In genomic region chr2:53125998-53126397, GRCm38 (mm10) we compare ENCODE assay signal across 12 mouse cellular contexts.
A peak's percentile ranks its signal among the peaks of the same experiment; 100 is the strongest.
DNase-seq lines count a peak whose midpoint lies in the region; ATAC-seq and TF ChIP-seq lines count a peak whose summit lies in the region.
"Had no signal": no experiment of that assay in that cellular context is flagged by ENCODE, and none has a peak within 500 bp of the region (broad histone marks: within the 10 kb centered on the region; RNA-seq: fewer than 3 reads in every experiment).

No protein-coding gene starts in this region.

- H3K4me2 ChIP-seq in heart, postnatal 0 days (ENCODE audit: low read depth, low read length), result no peak overlapping the region
- no peak overlapping the region for H3K4me2 ChIP-seq in midbrain, postnatal 0 days (ENCODE audit: low read depth, low read length, poor library complexity, severe bottlenecking)
- no peak overlapping the region for H3K4me2 ChIP-seq in midbrain, embryonic 11.5 days
- H3K4me2 ChIP-seq in neural tube, embryonic 15.5 days, result no peak overlapping the region
- H3K4me2 ChIP-seq: embryonic facial prominence, embryonic 13.5 days; stomach, embryonic 15.5 days had no signal

- no peaks in the 10 kb centered on the region for H3K9me3 ChIP-seq in heart, postnatal 0 days (replicated peaks; ENCODE audit: control insufficient read depth, low read length)
- no peaks in the 10 kb centered on the region for H3K9me3 ChIP-seq in midbrain, postnatal 0 days (ENCODE audit: low read length)
- no peaks in the 10 kb centered on the region for H3K9me3 ChIP-seq in midbrain, embryonic 11.5 days (ENCODE audit: control insufficient read depth, low read length)
- no peaks in the 10 kb centered on the region for H3K9me3 ChIP-seq in neural tube, embryonic 15.5 days (replicated peaks)
- H3K9me3 ChIP-seq: embryonic facial prominence, embryonic 13.5 days; stomach, embryonic 15.5 days had no signal

- H3K9ac ChIP-seq in heart, postnatal 0 days (replicated peaks; ENCODE audit: low read depth, low read length), result no peak overlapping the region
- no peak overlapping the region for H3K9ac ChIP-seq in midbrain, postnatal 0 days (replicated peaks; ENCODE audit: low read length, poor library complexity, severe bottlenecking)
- no peak overlapping the region for H3K9ac ChIP-seq in midbrain, embryonic 11.5 days (ENCODE audit: low read length)
- no peak overlapping the region for H3K9ac ChIP-seq in neural tube, embryonic 15.5 days (replicated peaks)
- H3K9ac ChIP-seq: embryonic facial prominence, embryonic 13.5 days; liver, embryonic 14.5 days; stomach, embryonic 15.5 days had no signal

- no peaks in the 10 kb centered on the region for H3K27me3 ChIP-seq in heart, postnatal 0 days (ENCODE audit: control insufficient read depth, insufficient read depth, low read length)
- no peaks in the 10 kb centered on the region for H3K27me3 ChIP-seq in midbrain, postnatal 0 days (ENCODE audit: insufficient read depth, low read length)
- no peaks in the 10 kb centered on the region for H3K27me3 ChIP-seq in midbrain, embryonic 11.5 days (ENCODE audit: control insufficient read depth, insufficient read depth, low read length)
- H3K27me3 ChIP-seq in neural tube, embryonic 15.5 days (replicated peaks), result no peaks in the 10 kb centered on the region
- H3K27me3 ChIP-seq: embryonic facial prominence, embryonic 13.5 days; stomach, embryonic 15.5 days had no signal

- no peaks in the 10 kb centered on the region for H3K4me1 ChIP-seq in heart, postnatal 0 days (ENCODE audit: control insufficient read depth, insufficient read depth)
- H3K4me1 ChIP-seq in midbrain, postnatal 0 days (ENCODE audit: insufficient read depth, low read length), result no peaks in the 10 kb centered on the region
- no peaks in the 10 kb centered on the region for H3K4me1 ChIP-seq in midbrain, embryonic 11.5 days (ENCODE audit: control insufficient read depth, insufficient read depth, low read length)
- H3K4me1 ChIP-seq in neural tube, embryonic 15.5 days, result no peaks in the 10 kb centered on the region
- H3K4me1 ChIP-seq: embryonic facial prominence, embryonic 13.5 days; stomach, embryonic 15.5 days had no signal

- DNase-seq in heart, postnatal 0 days (ENCODE audit: low spot score), result no peak
- no peak for DNase-seq in heart, postnatal 14 days
- peak; percentile 35 for DNase-seq in midbrain, postnatal 0 days (ENCODE audit: low spot score)
- no peak for DNase-seq in midbrain, embryonic 11.5 days (ENCODE audit: low spot score, missing footprints)
- peak; percentile 50 for DNase-seq in ZHBTc4 (ENCODE audit: low read depth, low spot score)
- no peak for DNase-seq in right cerebral cortex, postnatal 25 days

- no peak for TF ChIP-seq EP300 in heart, postnatal 0 days (IDR thresholded peaks at IDR 0.05; ENCODE audit: low read depth)

- 84% methylated on average over 3 of the region's 3 CpGs for WGBS in heart, postnatal 0 days
- 85% methylated on average over 3 of the region's 3 CpGs for WGBS in midbrain, postnatal 0 days
- WGBS in midbrain, embryonic 11.5 days, result 87% methylated on average over 3 of the region's 3 CpGs
- 97% methylated on average over 3 of the region's 3 CpGs for WGBS in neural tube, embryonic 15.5 days

- intact Hi-C loops in heart, postnatal 14 days (cut with DNase I), result no loop called here

- peaks cover 11% of the 10 kb centered on the region; the same call in 1 of the 2 replicates for H3K36me3 ChIP-seq in heart, postnatal 0 days (replicated peaks; ENCODE audit: control insufficient read depth, insufficient read depth, low read length)
- H3K36me3 ChIP-seq in midbrain, postnatal 0 days (ENCODE audit: insufficient read depth, low read length), result peaks cover 26% of the 10 kb centered on the region
- peaks cover 7% of the 10 kb centered on the region for H3K36me3 ChIP-seq in midbrain, embryonic 11.5 days (ENCODE audit: control insufficient read depth, insufficient read depth, low read length)
- peaks cover 51% of the 10 kb centered on the region for H3K36me3 ChIP-seq in neural tube, embryonic 15.5 days

- no peak overlapping the region for H3K27ac ChIP-seq in heart, postnatal 0 days (ENCODE audit: low read depth)
- no peak overlapping the region for H3K27ac ChIP-seq in midbrain, postnatal 0 days (ENCODE audit: low read depth, low read length)
- H3K27ac ChIP-seq in midbrain, embryonic 11.5 days (ENCODE audit: low read depth, low read length), result no peak overlapping the region
- no peak overlapping the region for H3K27ac ChIP-seq in neural tube, embryonic 15.5 days (replicated peaks)
- H3K27ac ChIP-seq: embryonic facial prominence, embryonic 13.5 days; liver, embryonic 14.5 days; stomach, embryonic 15.5 days had no signal

- TF ChIP-seq CTCF in heart, postnatal 0 days (IDR thresholded peaks at IDR 0.05; ENCODE audit: low read depth), result peak; percentile 37
- TF ChIP-seq CTCF in midbrain, postnatal 0 days (IDR thresholded peaks at IDR 0.05), result peak; percentile 64

- no peak overlapping the region for H3K4me3 ChIP-seq in heart, postnatal 0 days (ENCODE audit: low read depth, low read length)
- H3K4me3 ChIP-seq in midbrain, postnatal 0 days (ENCODE audit: low read depth, low read length), result no peak overlapping the region
- H3K4me3 ChIP-seq in midbrain, embryonic 11.5 days (ENCODE audit: low read depth, low read length), result no peak overlapping the region
- no peak overlapping the region for H3K4me3 ChIP-seq in neural tube, embryonic 15.5 days (replicated peaks)
- H3K4me3 ChIP-seq: embryonic facial prominence, embryonic 13.5 days; stomach, embryonic 15.5 days had no signal

- no peak for ATAC-seq in heart, postnatal 0 days (ENCODE audit: insufficient read depth, low read depth)
- ATAC-seq in midbrain, postnatal 0 days (ENCODE audit: low FRiP score), result no peak
- ATAC-seq in midbrain, embryonic 11.5 days (ENCODE audit: low FRiP score), result no peak
- ATAC-seq in megakaryocyte progenitor cell, adult 5-6 weeks (replicated peaks; ENCODE audit: poor library complexity), result 0 out of 2 replicates have a peak, but pooled peaks have one; percentile 34
- ATAC-seq in neural tube, embryonic 15.5 days (ENCODE audit: low FRiP score), result no peak
- ATAC-seq: hindbrain, embryonic 16.5 days had no signal

Comparison
In these comparisons a context has a peak if more than half of its experiments do, and no peak if none do; other contexts are left out.
1. DNase-seq: peak in midbrain, postnatal 0 days (single experiment) and ZHBTc4 (single experiment); none in heart, postnatal 0 days (single experiment), heart, postnatal 14 days (0 of 2), midbrain, embryonic 11.5 days (single experiment) and right cerebral cortex, postnatal 25 days (single experiment).